Mouse (Mus musculus) midbrain, postnatal 0 days (tissue): ENCODE data around the gene C1qc. TPM values are rescaled to one million over a fixed set of nuclear protein-coding genes. Genes with fewer than 3 reads are reported as not detected.

Experiments used
- ATAC-seq: fragments of 200-750 bp; cut with Nextera tagmentation; 2 replicates; pipeline ENCODE4 v1.8.0; 2017; ENCODE audit warnings: moderate number of reproducible peaks, mild to moderate bottlenecking, moderate TSS enrichment, moderate library complexity; ENCODE audit not compliant: low FRiP score
- DNase-seq: peaks from one replicate; pipeline ENCODE4 v3.0.0-alpha.2; 2015; ENCODE audit warnings: low spot score
- H3K27ac ChIP-seq: fragments of 300-500 bp; sonication (generic); 2 replicates; pipeline ENCODE4 v1.5.1; 2014; ENCODE audit warnings: low read depth, mild to moderate bottlenecking, low read length, mixed read lengths
- H3K27me3 ChIP-seq: fragments of 300-500 bp; sonication (generic); 2 replicates; pipeline ENCODE4 v1.6.1; 2014; ENCODE audit warnings: low read length, control low read depth, mixed read lengths; ENCODE audit not compliant: insufficient read depth
- H3K36me3 ChIP-seq: fragments of 300-500 bp; sonication (generic); 2 replicates; pipeline ENCODE4 v1.6.1; 2014; ENCODE audit warnings: low read length, control low read depth, mixed read lengths; ENCODE audit not compliant: insufficient read depth
- H3K4me1 ChIP-seq: fragments of 300-500 bp; sonication (generic); 2 replicates; pipeline ENCODE4 v1.6.1; 2014; ENCODE audit warnings: mild to moderate bottlenecking, control low read depth, antibody characterized with exemption, low read length, mixed read lengths; ENCODE audit not compliant: insufficient read depth
- H3K4me2 ChIP-seq: fragments of 300-500 bp; sonication (generic); 2 replicates; pipeline ENCODE4 v1.6.1; 2014; ENCODE audit warnings: low read depth, mild to moderate bottlenecking, low read length, mixed read lengths; ENCODE audit not compliant: poor library complexity, severe bottlenecking
- H3K4me3 ChIP-seq: fragments of 300-500 bp; sonication (generic); 2 replicates; pipeline ENCODE4 v1.5.1; 2014; ENCODE audit warnings: low read depth, mild to moderate bottlenecking, low read length, moderate library complexity
- H3K9ac ChIP-seq: fragments of 300-500 bp; sonication (generic); replicated peaks from 2 replicates; pipeline ENCODE4 v1.6.1; 2014; ENCODE audit warnings: mild to moderate bottlenecking, low read length, moderate library complexity, mixed read lengths; ENCODE audit not compliant: poor library complexity, severe bottlenecking
- H3K9me3 ChIP-seq: fragments of 300-500 bp; sonication (generic); 2 replicates; pipeline ENCODE4 v1.6.1; 2016; ENCODE audit warnings: low read length, control low read depth
- CTCF ChIP-seq: IDR thresholded peaks from 2 replicates; pipeline ENCODE4 v1.5.1; 2016; ENCODE audit warnings: antibody characterized with exemption, mild to moderate bottlenecking
- WGBS: fragments of 180-500 bp; shearing (Covaris S2); extraction: QIAGEN DNeasy Blood & Tissue Kit; methylation state at CpG from one replicate; pipeline ENCODE4 v1.1.7; 2014; 5-methylcytosine and 5-hydroxymethylcytosine counted together
- polyA plus RNA-seq: library from polyadenylated mRNA; unstranded; fragments of >200 nt; fragmentation: Nextera tagmentation; extraction: Ambion mirVana; gene quantifications from 2 replicates; pipeline ENCODE4 v1.2.1, GENCODE M21; 2015
- total RNA-seq: library from RNA; depleted of rRNA; stranded (reverse); fragments of >200 nt; gene quantifications from 2 replicates; pipeline ENCODE4 v1.2.3, GENCODE M21; 2014

The C1qc gene
- total and polyA plus RNA-seq, 2 experiments from 2014 or later, result 39.0 to 79.7 TPM

GRCm38 (mm10) chr4:136912841-136913240, 20.0 kb upstream of the C1qc start:
- ATAC-seq (no peak), DNase-seq (no peak)
- no peaks in the 10 kb centered on the region for H3K9me3 ChIP-seq
- WGBS, result 11% methylated on average over 9 of the region's 9 CpGs
- H3K27me3 ChIP-seq, result no peaks in the 10 kb centered on the region
- no peak overlapping the region for H3K4me2 ChIP-seq
- no peak overlapping the region for H3K9ac ChIP-seq
- TF ChIP-seq CTCF, result no peak
- H3K4me1 ChIP-seq, result peaks cover 13% of the 10 kb centered on the region; the same call in 1 of the 2 replicates
- H3K36me3 ChIP-seq, result no peaks in the 10 kb centered on the region
- no peak overlapping the region for H3K4me3 ChIP-seq
- H3K27ac ChIP-seq, result no peak overlapping the region

- 0 out of 2 replicates have a peak overlapping the region, but pooled peaks have one; percentile 18 for H3K4me2 ChIP-seq
- DNase-seq (no peak), ATAC-seq (no peak)
- 36% methylated on average over 9 of the region's 9 CpGs for WGBS
- no peak for TF ChIP-seq CTCF
- H3K4me3 ChIP-seq, result no peak overlapping the region
- peaks cover 7% of the 10 kb centered on the region; the same call in 1 of the 2 replicates for H3K4me1 ChIP-seq
- no peaks in the 10 kb centered on the region for H3K27me3 ChIP-seq
- H3K9ac ChIP-seq, result no peak overlapping the region
- no peaks in the 10 kb centered on the region for H3K9me3 ChIP-seq
- no peaks in the 10 kb centered on the region for H3K36me3 ChIP-seq
- H3K27ac ChIP-seq, result no peak overlapping the region
These were observed 18.9 kb upstream of the C1qc start for GRCm38 (mm10) chr4:136911804-136912203.

- Histone ChIP-seq H3K4me3 (no peak overlapping the region), H3K27ac (no peak overlapping the region), H3K9ac (no peak overlapping the region), H3K4me2 (peak overlapping the region; percentile 18; the same call in 1 of the 2 replicates), H3K36me3 (no peaks in the 10 kb centered on the region), H3K9me3 (no peaks in the 10 kb centered on the region), H3K4me1 (peaks cover 4% of the 10 kb centered on the region; the same call in 1 of the 2 replicates), H3K27me3 (no peaks in the 10 kb centered on the region)
- 3% methylated on average over 17 of the region's 17 CpGs for WGBS
- ATAC-seq (peak; percentile 34; the same call in 1 of the 2 replicates), DNase-seq (no peak)
- no peak for TF ChIP-seq CTCF
These were observed 18.4 kb upstream of the C1qc start for GRCm38 (mm10) chr4:136911211-136911646.

GRCm38 (mm10) chr4:136907809-136908208, 14.9 kb upstream of the C1qc start:
- DNase-seq, result no peak
- Histone ChIP-seq H3K36me3 (no peaks in the 10 kb centered on the region), H3K9me3 (no peaks in the 10 kb centered on the region), H3K4me3 (no peak overlapping the region), H3K4me1 (peaks cover 7% of the 10 kb centered on the region; the same call in 1 of the 2 replicates), H3K27me3 (0 out of 2 replicates have a peak, but pooled peaks cover 12% of the 10 kb centered on the region), H3K9ac (no peak overlapping the region), H3K27ac (no peak overlapping the region), H3K4me2 (no peak overlapping the region)
- ATAC-seq, result no peak
- TF ChIP-seq CTCF, result no peak

GRCm38 (mm10) chr4:136907033-136907432, 14.2 kb upstream of the C1qc start:
- Histone ChIP-seq H3K27ac (no peak overlapping the region), H3K36me3 (no peaks in the 10 kb centered on the region), H3K27me3 (0 out of 2 replicates have a peak, but pooled peaks cover 12% of the 10 kb centered on the region), H3K9me3 (no peaks in the 10 kb centered on the region), H3K9ac (no peak overlapping the region), H3K4me3 (no peak overlapping the region), H3K4me2 (no peak overlapping the region), H3K4me1 (peaks cover 7% of the 10 kb centered on the region; the same call in 1 of the 2 replicates)
- no peak for ATAC-seq
- 15% methylated on average over 7 of the region's 7 CpGs for WGBS
- peak; percentile 77 for TF ChIP-seq CTCF
- peak; percentile 61 for DNase-seq

- H3K27ac ChIP-seq, result no peak overlapping the region
- peak overlapping the region; percentile 23 for H3K4me2 ChIP-seq
- no peaks in the 10 kb centered on the region for H3K9me3 ChIP-seq
- ATAC-seq (no peak), DNase-seq (peak; percentile 57)
- no peak overlapping the region for H3K4me3 ChIP-seq
- no peak overlapping the region for H3K9ac ChIP-seq
- H3K27me3 ChIP-seq, result 0 out of 2 replicates have a peak, but pooled peaks cover 12% of the 10 kb centered on the region
- 0 out of 2 replicates have a peak, but pooled peaks cover 3% of the 10 kb centered on the region for H3K4me1 ChIP-seq
- no peaks in the 10 kb centered on the region for H3K36me3 ChIP-seq
- WGBS, result 5% methylated on average over 23 of the region's 23 CpGs
- no peak for TF ChIP-seq CTCF
These were observed 12.1 kb upstream of the C1qc start for GRCm38 (mm10) chr4:136904767-136905539.
